Mouse (Mus musculus): ENCODE data around the gene Hist2h2ac.
A peak's percentile ranks its signal among the peaks of the same experiment; 100 is the strongest.
"Not testable (repeated sequence)": the region's sequence is repeated elsewhere in the genome, so short reads cannot be mapped to it uniquely, and the experiment has no call there.

Hist2h2ac gene

GRCm38 (mm10) chr3:96248141-96249033, 27.7 kb upstream of the Hist2h2ac start:
- DNase-seq (ENCODE audit: low spot score), result no peak

GRCm38 (mm10) chr3:96247356-96248140, 26.9 kb upstream of the Hist2h2ac start:
- no peak for DNase-seq (ENCODE audit: low spot score)

- DNase-seq (ENCODE audit: low spot score), result not testable (repeated sequence)
These were observed 25.8 kb upstream of the Hist2h2ac start, which contains the start of gene Hist2h3c1 for GRCm38 (mm10) chr3:96246427-96246856. TSS of gene Hist2h3c1 (plus strand) at chr3:96246685.

- not testable (repeated sequence) for DNase-seq (ENCODE audit: low spot score)
These were observed 25.3 kb upstream of the Hist2h2ac start for GRCm38 (mm10) chr3:96246018-96246417.

GRCm38 (mm10) chr3:96245003-96245886, 24.6 kb upstream of the Hist2h2ac start, which contains the start of gene Hist2h2aa1:
TSS of gene Hist2h2aa1 (plus strand) at chr3:96245497.
- peak; percentile 82 for DNase-seq (ENCODE audit: low spot score)

GRCm38 (mm10) chr3:96243921-96244572, 23.4 kb upstream of the Hist2h2ac start:
- DNase-seq (ENCODE audit: low spot score), result no peak

GRCm38 (mm10) chr3:96240799-96241197, 20.1 kb upstream of the Hist2h2ac start:
- no peak for DNase-seq (ENCODE audit: low spot score)

- peak; percentile 99 for DNase-seq (ENCODE audit: low spot score)
These were observed 19.5 kb upstream of the Hist2h2ac start, which contains the start of gene Hist2h2aa2 for GRCm38 (mm10) chr3:96239949-96240798. TSS of gene Hist2h2aa2 (minus strand) at chr3:96240276.

GRCm38 (mm10) chr3:96238954-96239793, 18.5 kb upstream of the Hist2h2ac start, which contains the start of gene Hist2h3c2:
TSS of gene Hist2h3c2 (minus strand) at chr3:96239127.
- peak; percentile 80 for DNase-seq (ENCODE audit: low spot score)

- DNase-seq (ENCODE audit: low spot score), result peak; percentile 49
These were observed 17.3 kb upstream of the Hist2h2ac start for GRCm38 (mm10) chr3:96237904-96238511.

- DNase-seq (ENCODE audit: low spot score), result no peak
These were observed 16.7 kb upstream of the Hist2h2ac start for GRCm38 (mm10) chr3:96237335-96237903.

- DNase-seq (ENCODE audit: low spot score), result no peak
These were observed 16.2 kb upstream of the Hist2h2ac start for GRCm38 (mm10) chr3:96236834-96237334.

- DNase-seq (ENCODE audit: low spot score), result no peak
These were observed 15.2 kb upstream of the Hist2h2ac start for GRCm38 (mm10) chr3:96235836-96236235.

- DNase-seq (ENCODE audit: low spot score), result no peak
These were observed 14.2 kb upstream of the Hist2h2ac start for GRCm38 (mm10) chr3:96234914-96235313.

- no peak for DNase-seq (ENCODE audit: low spot score)
These were observed 11.1 kb upstream of the Hist2h2ac start for GRCm38 (mm10) chr3:96231758-96232120.

GRCm38 (mm10) chr3:96230910-96231757, 10.5 kb upstream of the Hist2h2ac start:
- DNase-seq (ENCODE audit: low spot score), result no peak

GRCm38 (mm10) chr3:96230404-96230803, 9.7 kb upstream of the Hist2h2ac start:
- DNase-seq (ENCODE audit: low spot score), result no peak
